Mouse (Mus musculus) cerebellum, postnatal 10 days (tissue): ENCODE results near the gene Slc5a8.

Experiments used
- DNase-seq, 2 experiments: peaks; one replicate each; pipeline ENCODE4 v3.0.0; 2021; ENCODE audit warnings: mixed read lengths in 2 of 2

The Slc5a8 gene

GRCm38 (mm10) chr10:88885632-88886090 lies at the start of gene Slc5a8:
TSS of gene Slc5a8 (plus strand) at chr10:88885992.
- DNase-seq: peak in 1 of 2 experiments; percentile 1

GRCm38 (mm10) chr10:88848876-88849476 lies 36.8 kb upstream of the Slc5a8 start:
- no peak for DNase-seq

GRCm38 (mm10) chr10:88849976-88850375 lies 35.8 kb upstream of the Slc5a8 start:
- DNase-seq: no peak

- DNase-seq: no peak
Observed at GRCm38 (mm10) chr10:88853326-88853725, 32.5 kb upstream of the Slc5a8 start.

GRCm38 (mm10) chr10:88860911-88861310 lies 24.9 kb upstream of the Slc5a8 start:
- DNase-seq: no peak

GRCm38 (mm10) chr10:88861416-88861815 lies 24.4 kb upstream of the Slc5a8 start:
- DNase-seq: no peak

GRCm38 (mm10) chr10:88862293-88862692 lies 23.5 kb upstream of the Slc5a8 start:
- DNase-seq: no peak

GRCm38 (mm10) chr10:88866017-88866416 lies 19.8 kb upstream of the Slc5a8 start:
- DNase-seq: no peak

- no peak for DNase-seq
Observed at GRCm38 (mm10) chr10:88874870-88875269, 10.9 kb upstream of the Slc5a8 start.

GRCm38 (mm10) chr10:88877421-88877820 lies 8.4 kb upstream of the Slc5a8 start:
- DNase-seq: no peak

GRCm38 (mm10) chr10:88883721-88884120 lies 2.1 kb upstream of the Slc5a8 start:
- DNase-seq: no peak

- no peak for DNase-seq
Observed at GRCm38 (mm10) chr10:88884836-88885235, 956 bp upstream of the Slc5a8 start.

- peak in 1 of 2 experiments; percentile 3 for DNase-seq
Observed at GRCm38 (mm10) chr10:88886114-88886513, 322 bp downstream of the Slc5a8 start.

- DNase-seq: no peak
Observed at GRCm38 (mm10) chr10:88888376-88888775, 2.6 kb downstream of the Slc5a8 start.

GRCm38 (mm10) chr10:88891410-88891809 lies 5.6 kb downstream of the Slc5a8 start:
- no peak for DNase-seq

- DNase-seq: no peak
Observed at GRCm38 (mm10) chr10:88892560-88893087, 6.8 kb downstream of the Slc5a8 start.

- no peak for DNase-seq
Observed at GRCm38 (mm10) chr10:88897032-88897431, 11.2 kb downstream of the Slc5a8 start.

GRCm38 (mm10) chr10:88949649-88950296 lies 64.0 kb downstream of the Slc5a8 start:
- no peak for DNase-seq

- no peak for DNase-seq
Observed at GRCm38 (mm10) chr10:88950297-88950653, 64.5 kb downstream of the Slc5a8 start.

GRCm38 (mm10) chr10:88960791-88961190 lies 75.0 kb downstream of the Slc5a8 start:
- no peak for DNase-seq

GRCm38 (mm10) chr10:88968586-88968985 lies 82.8 kb downstream of the Slc5a8 start:
- DNase-seq: no peak

- no peak for DNase-seq
Observed at GRCm38 (mm10) chr10:88970951-88971725, 85.3 kb downstream of the Slc5a8 start.

GRCm38 (mm10) chr10:88978932-88979331 lies 93.1 kb downstream of the Slc5a8 start:
- no peak for DNase-seq
